Mouse (Mus musculus): Measurements from ENCODE around the gene Pdlim4.
"Not testable (repeated sequence)": the region's sequence is repeated elsewhere in the genome, so short reads cannot be mapped to it uniquely, and the experiment has no call there.

Pdlim4 gene

DNA sequence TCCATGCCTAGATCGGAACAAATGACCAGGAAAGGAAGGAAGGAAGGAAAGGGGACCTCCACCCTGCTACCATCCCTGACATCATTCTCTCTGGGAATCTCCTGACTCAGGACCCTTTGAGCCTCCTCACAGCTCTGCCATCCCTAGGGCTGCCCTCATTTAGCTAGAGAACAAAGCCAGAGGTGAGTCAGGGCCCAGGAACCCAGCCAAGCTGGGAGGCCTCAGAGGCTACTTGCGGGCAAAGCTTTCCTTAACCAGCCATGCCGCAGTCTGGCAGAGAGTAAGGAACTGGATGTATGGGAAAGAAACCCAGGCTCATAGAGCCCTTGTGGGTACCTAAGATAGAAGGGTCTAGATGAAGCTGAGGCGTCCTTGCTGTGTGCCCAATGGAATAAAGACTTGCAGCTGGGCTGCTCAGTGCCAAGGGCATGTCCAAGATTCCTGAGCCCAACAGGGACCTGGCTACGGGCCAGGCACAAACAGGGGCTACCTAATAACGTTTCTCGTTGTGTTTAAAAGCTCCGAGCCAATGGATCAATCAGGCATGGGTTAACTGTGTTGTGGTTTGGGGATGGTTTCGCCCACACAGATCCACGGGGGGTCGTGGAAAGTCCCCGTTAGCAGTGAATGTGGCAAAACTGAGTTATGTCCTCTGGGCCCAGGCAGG lies 6.6 kb downstream of the Pdlim4 start:
- in situ Hi-C loops (cut with MboI): no loop called here

DNA sequence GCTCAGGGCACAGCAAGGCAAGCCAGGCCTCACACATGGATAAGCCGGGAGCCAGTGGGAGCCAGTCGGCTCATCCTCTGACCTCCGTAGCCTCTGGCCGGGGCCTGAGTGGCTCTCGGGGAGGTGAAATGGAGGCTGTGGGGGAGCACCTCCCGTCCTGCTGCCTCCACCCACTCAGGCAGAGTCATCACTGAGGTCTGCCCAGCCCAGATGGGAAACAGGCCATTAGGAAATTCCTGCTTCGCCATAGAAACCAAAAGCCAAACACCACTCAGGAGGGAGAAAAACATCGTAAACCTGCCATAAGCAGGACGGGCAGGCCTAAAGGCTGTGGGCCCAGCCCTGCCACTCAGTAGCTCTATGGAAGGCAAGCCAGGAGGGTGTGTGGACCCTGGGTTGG lies 8.5 kb downstream of the Pdlim4 start:
- in situ Hi-C loops (cut with MboI): no loop called here

DNA sequence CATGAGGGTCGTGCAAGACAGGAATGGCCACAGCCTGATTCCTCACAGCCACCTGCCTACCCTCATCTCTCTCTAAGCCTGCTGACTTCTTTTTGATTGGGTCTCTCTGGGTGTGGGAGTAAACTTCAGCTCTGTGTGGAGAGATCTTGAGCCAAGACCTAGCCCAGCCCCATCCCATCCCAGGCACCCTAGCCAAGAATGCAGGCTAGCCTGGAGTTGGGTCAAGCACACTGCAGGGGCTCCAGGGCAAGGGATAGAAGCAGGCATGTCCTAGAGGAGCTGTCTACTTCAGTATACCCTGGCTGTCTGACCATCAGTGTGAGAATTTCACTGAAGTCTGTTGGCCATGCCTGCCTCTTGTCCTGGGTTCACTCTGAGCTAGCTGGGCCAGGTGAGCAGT lies 9.3 kb downstream of the Pdlim4 start:
- in situ Hi-C loops (cut with MboI): no loop called here

DNA sequence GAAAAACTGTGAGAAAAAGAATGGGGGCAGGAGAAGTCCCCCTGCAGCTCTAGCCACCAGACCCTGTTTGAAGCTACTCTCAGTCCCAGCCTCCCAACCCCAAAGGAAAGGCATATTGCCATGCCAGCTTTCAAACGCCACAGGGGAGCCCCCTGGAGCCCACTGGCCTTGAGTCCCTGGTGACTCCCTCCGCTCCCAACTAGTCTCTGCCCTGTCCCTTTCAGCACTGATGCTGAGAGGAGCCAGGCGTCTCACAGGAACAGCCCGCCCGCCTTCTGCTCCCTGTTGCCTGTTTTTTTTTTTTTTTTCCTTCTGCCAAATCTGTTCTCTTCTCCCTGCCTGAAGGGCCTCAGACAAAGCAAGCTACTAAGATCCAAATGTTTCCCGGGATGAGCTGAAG lies 10.2 kb downstream of the Pdlim4 start:
- in situ Hi-C loops (cut with MboI): no loop called here

DNA sequence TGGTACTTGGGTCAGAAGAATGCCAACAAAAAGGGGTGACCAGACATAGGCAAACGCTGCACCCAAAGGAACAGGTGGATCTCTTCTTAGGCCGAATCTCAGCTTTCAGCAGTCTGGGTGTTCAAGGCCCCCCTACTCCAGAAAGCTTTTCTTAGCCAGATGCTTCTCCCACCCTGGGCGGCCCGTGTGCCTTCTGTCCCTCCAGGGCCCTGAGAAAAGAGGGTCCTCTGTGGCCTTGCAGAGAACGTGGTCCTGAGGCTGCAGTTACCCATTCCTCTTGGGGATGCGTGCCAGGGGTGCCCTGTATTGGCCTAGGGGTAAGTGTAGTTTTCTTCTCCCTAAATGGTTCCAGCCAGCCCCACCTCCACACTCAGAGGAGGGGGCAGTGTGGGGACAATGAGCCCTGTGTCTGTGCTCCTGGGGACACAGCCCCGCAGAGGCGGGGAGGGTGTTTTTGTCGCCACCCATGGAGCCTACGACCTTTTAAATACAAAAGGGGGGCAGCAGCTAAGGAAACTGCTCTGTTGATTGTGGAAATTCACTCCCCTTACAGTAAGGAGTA lies 10.7 kb downstream of the Pdlim4 start:
- in situ Hi-C loops (cut with MboI): no loop called here

DNA sequence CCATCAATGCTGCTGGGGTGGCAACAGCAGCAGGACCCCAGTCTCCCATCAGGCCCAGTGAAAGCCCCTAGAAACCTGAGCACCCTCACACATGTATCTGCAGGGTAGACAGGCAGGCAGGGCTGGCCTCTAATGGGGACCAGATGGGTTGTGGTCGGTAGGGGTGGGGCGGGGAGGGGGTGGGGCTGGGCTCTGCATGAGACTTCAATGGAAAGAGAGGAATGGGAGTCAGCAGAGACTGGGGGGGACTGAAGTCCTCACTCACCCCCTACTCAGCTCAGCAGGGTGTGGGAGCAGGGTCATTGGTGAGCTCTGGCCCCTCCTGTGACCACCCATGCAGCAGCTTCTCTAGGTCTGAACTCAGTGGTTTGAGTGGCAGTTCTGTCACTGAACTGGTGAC lies 11.4 kb downstream of the Pdlim4 start:
- in situ Hi-C loops (cut with MboI): no loop called here

DNA sequence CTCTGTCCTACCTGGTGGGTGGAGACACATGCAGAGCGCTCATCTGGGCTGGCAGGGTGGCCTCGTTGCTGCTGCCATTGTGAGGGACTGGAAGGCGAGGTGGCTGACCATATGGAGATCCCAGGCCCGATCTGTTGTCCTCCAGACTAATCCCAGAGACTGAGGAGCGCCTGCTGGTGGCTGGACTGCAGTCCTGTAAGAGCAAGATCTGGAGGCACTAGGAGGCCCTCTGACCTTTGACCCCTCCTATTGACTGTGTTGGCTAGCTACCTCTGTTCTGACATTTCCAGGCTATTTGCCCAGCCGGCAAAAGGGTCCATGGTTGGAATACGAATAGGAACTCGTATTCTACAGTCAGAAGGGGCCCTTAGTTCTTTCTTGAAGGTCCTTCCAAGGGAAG lies 12.7 kb downstream of the Pdlim4 start:
- in situ Hi-C loops (cut with MboI): no loop called here

DNA sequence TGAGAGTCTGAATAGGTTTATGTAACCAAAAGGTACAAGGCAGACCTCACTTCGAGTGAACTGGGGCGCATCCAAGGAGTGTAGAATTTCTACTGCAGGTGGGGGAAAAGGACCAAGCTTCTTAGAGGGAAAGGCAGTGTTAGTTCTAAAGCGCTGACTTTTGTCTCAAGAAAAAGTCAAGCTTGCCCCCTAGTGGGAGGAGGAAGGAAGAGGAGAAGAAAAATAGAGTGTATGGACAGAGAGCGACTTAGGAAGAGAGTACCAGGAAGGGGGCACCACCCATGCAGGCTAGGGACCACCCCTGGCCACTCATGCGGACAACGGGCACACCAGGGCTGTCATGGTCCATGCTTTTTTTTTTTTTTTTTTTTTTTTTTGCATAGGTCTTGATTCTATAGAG lies 14.6 kb downstream of the Pdlim4 start:
- in situ Hi-C loops (cut with MboI): no loop called here

DNA sequence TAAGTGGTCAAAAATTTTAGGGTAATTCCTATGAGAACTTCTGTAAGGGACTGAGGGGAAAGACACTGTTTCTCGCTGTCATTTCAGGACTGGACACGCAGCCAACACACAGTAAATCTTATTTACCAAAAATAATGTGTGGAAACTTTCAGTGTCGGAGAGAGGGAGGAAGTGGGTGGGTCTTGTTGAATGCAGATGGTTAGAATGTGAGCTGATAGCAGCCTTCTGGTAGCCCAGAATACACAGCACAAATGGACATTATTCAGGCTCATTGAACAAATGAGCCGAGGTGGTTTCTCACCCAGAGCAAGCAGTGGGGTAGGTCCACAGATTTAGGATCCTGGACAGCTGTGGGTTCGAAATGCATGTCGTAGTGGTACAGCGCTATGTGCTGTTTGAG lies 15.7 kb downstream of the Pdlim4 start:
- in situ Hi-C loops (cut with MboI): no loop called here

DNA sequence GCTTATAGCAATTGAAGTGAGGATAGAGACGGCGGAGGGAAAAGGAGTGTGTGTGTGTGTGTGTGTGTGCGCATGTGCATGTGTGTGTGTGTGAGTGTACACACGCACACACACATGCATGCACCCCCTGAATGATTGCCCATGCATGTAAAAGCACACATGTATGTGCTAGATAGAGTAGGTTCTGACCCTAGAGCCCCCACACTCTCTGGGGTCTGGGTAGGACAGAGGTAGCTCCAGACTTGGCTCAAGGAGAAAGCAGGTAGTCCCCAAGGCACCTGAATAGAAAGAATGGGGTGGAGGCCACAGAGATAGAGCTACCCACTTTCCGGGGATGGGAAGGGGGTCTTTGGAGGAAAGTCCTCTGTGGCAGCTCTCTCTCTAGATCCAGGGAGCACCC lies 16.7 kb downstream of the Pdlim4 start:
- in situ Hi-C loops (cut with MboI): no loop called here

DNA sequence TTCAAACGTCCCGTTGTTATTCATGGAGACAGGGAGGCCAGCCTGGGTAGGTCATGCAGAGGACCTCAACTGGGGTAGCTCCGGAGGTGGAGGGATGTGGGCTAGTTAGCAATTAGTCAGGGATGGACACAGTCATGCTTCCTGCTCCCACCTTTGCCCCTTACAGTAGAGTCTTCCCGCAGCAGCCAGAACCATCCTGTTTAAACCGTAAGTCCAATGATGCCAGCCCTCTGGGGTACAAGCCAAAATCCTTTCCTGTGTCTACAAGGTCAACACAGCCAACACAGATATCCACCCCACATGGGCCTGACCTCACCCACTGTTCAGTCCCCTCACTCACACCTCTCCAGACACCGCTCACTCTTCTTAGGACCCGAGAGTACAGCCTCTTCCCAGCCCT lies 17.7 kb downstream of the Pdlim4 start:
- in situ Hi-C loops (cut with MboI): no loop called here

DNA sequence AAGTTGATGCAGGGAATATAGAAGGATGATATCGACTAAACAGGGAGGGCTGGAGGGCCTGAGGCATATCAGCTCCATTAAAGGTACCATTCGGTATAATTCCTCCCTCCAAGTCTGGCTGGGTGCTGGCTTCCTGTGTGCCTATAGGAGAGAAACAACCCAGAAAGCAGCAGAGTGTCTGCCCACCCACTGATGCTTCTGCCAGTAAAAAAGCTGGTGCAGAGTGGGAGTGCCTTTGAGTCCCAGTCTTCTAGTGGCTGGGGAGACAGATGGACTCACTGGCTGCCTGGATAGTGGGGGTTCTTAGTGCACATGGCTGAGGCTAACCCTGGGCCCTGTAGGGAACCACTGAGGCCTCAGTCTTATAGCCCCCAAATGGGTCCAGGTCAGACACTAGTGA lies 18.6 kb downstream of the Pdlim4 start:
- in situ Hi-C loops (cut with MboI): no loop called here

DNA sequence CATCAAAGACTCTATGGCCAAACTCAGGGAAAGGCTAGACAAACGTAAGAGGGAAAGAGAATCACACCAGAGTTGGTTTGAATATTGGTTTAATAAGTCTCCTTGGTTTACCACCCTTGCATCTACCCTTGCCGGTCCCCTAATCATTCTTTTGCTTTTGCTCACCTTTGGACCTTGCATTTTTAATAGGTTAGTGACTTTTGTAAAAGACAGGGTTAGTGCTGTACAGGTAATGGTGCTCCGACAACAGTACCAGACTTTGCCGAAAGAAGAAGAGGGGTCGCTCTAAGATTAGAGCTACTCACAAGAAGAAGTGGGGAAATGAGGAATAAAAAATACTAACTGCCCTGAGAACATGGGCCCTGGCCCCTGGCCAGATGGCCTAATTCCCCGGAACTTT lies 28.1 kb downstream of the Pdlim4 start:
- in situ Hi-C loops (cut with MboI): no loop called here

DNA sequence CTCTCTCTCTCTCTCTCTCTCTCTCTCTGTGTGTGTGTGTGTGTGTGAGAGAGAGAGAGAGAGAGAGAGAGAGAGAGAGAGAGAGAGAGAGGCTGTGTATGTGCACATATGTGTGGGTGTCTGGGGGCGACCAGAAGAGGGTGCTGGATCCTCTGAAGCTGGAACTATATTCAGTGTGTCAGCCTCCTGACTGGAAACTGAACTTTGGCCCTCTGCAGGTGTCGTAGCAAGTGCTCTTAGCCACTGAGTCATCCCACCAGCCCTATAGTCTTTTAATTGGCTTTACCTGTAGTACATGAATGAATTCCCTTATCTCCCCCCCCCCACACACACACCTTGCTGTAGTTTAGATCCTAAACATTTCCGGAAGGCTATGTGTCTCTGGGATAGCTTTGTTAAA lies 35.9 kb downstream of the Pdlim4 start:
- in situ Hi-C loops (cut with MboI): not testable (repeated sequence)

DNA sequence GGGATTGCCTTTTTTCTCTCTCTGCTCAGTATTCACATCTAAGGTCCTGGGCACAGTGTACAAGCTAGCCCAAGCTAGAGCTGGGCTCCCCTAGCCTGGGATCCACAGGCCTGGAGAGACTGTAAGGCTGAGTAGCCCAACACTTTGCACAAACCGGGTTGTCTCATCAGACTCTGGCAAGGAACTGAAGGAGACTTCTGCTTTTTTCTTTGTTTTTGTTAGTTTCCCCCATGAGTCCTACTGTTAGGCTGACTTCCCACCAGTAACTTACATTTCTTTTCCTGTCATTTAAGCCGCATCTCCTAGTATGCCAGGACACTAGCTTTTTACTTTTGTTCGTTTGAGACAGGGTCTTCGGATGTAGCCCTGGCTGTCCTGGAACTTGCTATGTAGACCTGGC lies 39.8 kb downstream of the Pdlim4 start:
- in situ Hi-C loops (cut with MboI): no loop called here

DNA sequence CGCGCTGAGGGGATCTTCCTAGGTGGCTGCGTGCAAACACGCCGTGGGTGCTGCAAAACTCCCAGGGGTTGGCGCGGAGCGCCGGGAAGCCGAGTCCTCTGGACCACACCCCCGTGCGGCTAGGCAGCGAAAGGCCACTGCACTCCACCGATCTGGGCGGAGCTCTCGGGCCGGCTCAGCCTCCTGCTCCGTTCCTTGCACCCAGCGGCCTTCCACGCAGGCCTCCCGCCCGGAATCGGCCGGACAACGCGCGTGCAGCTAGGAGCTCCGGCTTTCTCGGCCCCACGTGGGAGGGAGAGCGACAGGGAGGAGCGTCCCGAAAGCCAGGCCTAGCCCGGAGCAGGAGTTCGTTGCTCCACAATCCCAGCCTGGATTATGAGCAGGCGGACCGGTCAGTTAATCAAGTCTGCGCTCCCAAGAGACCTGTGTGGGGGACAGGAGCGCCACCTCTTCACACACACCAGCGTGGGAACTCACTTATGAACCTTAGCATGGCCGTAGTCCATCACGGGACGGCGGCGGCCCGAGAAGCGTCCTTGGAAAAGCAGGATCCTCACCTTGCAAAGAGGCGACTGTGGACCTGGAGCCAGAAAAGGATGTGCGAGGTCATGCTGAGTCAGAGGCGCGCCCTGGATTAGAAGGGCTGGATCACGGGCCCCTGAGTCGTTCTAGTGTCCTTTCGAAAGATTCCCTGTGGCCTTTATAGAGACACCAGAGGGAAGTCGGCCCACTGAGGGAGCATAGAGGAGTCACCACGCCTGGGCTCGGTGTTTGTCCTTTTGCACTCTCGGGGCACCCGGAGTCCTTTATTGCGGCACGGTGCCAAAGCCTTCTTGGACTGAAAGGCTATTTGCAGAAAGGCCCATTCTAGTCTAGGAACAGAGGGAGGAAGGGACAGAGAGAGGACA lies 40.5 kb downstream of the Pdlim4 start, which contains the start of gene Slc22a4:
Gene Slc22a4, minus strand, starts transcription at position 47 of the 908 bp plus-strand sequence.
- in situ Hi-C loops (cut with MboI): no loop called here

DNA sequence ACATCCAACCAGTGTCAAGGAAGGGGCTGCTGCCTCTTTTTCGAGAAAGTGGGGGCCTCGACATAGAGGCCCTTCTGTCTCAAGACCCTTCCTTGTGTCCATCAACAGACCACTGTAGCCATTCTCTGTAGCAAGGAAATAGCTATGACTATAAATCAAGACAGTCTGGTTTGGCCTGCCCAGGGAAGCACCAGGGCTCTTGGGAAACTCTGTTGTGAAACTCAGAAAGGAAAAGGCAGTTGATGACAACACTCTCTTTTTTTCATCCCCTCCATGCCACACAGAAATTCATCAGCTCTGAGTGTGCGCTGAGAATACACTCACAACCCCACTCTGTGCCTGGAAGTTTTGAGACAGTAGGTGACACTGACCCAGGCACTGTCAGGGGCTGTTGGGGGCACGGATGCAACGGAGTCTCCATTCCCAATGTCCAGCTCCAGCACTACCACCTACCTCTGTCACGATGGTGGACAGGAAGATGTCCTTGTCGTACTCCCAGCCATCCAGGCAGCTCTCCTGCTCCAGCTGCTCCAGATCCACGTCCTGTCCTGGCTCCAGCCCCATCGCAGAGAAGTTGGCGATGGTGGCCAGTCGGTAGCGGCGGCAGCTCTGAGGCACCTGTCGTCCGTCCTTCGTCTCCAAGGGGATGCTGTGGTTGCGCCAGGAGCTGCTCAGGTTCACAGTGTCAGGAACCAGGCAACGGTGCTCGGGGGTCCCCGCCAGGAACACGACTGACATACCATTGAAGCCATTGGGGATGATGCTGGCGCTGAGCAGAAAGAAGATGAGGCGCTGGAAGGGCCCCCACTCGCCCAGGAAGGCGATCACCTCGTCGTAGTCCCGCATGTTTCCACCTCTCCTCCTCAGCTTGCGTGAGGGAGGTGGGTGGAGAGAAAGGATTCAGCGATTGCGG lies 41.4 kb downstream of the Pdlim4 start:
- in situ Hi-C loops (cut with MboI): no loop called here

DNA sequence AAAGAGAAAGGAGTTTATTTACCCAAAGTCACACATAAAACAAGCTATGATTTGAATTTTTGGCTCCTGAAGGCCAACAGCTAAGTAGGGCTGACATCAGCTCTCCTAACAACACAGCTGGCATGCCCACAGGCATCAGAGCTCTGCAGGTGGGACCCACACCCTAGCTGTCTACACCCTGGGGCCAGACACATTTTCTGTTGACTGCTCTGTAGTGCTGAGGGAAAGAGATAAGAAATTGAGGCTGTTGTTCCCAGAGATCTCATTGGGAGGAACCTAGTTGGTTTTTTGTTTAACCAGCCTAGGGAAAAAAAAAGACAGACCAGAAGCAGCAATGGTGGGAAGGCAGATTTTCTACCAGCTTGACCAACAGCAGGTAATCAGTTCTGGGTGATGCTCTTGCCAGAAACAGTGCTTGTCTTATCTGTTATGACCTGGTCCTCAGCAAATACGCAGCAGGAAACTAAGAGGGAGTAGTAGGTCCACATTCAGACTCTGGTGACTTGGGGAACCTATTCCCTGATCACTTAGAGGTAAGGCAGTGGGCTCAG lies 42.2 kb downstream of the Pdlim4 start:
- in situ Hi-C loops (cut with MboI): no loop called here

DNA sequence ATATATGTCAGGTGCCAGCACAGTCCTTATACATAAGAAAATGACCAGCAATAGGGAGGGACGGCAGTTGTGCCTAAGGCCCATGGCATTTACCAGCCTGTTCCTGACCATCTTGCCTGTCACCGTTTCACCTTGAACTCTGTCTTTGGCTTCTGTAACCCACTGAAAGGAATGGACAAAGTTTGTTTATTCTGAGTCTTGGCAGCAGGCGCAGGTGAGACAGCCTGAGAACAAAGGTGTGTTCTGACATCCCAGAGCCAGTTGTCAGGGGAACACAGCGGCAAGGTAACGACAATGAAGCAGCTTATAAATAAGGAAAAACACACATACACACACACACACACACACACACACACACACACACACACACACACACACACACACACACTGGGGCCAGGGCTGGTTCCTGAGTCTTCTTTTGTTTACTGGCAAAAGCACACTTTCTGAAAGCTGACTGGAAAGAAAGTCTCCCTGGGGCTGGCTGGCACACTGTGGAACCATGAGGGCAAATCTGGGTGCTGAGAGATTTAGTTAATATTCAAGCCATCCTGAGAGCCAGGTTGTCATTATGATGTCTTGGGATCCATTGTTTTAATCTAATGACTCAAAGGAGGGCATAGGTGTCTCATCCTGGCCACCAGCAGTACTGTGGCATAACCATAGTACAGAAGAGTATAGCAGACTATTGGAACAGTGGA lies 47.3 kb downstream of the Pdlim4 start:
- in situ Hi-C loops (cut with MboI): no loop called here

DNA sequence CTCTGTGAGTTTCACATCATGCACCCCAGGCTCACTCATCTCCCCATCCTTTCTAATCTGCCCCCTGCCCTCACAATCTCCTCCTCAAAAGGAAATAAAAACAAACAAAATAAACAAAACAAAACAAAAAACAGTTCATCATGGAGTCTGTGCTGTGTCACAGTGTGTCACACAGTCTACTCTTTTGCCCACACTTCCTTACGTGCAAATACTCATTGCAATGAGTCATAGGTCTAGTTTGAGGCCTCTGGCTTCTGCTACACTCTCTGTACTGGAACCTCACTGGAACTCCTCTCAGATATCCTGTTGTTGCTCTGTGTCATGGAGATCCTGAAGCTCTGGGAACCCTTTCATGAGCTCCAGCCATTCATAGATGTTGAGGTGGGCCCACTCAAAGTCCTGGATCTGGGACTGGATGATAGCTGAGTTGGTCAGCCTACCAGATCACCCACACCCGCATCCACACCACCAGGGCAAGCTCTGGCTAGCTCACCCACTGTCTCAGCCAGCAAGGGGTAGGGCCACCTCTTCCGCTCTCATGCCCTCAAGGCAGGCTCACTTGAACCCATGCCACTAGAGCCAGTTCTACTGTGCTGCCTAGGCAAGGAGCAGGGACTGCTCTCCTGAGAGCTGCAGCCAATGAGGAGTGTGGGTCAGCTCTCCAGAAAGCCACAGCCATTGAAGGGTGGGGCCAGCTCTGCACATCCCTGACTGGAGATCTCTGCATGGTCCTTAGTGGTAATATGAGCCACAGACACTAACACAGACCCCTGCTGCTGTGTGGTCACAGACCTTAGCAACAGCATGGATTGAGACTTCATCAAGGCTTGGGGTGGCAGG lies 49.7 kb downstream of the Pdlim4 start:
- in situ Hi-C loops (cut with MboI): no loop called here

Data from mature B cell (primary cell).